Mouse (Mus musculus) left cerebral cortex, adult 8-10 months (tissue): ENCODE results near the gene 5330417H12Rik. TPM values are rescaled to one million over a fixed set of nuclear protein-coding genes. Genes with fewer than 3 reads are reported as not detected.

Experiments
- DNase-seq, 2 experiments: peaks; one replicate each; pipeline ENCODE4 v3.0.0; 2022; ENCODE audit warnings: low spot score in 2 of 2
- total RNA-seq, 4 experiments: library from RNA; stranded (reverse); gene quantifications; 2 replicates each; pipeline ENCODE4 v1.2.4; 2022

Gene 5330417H12Rik
- total RNA-seq, 4 experiments from 2014 or later: not detected

DNA sequence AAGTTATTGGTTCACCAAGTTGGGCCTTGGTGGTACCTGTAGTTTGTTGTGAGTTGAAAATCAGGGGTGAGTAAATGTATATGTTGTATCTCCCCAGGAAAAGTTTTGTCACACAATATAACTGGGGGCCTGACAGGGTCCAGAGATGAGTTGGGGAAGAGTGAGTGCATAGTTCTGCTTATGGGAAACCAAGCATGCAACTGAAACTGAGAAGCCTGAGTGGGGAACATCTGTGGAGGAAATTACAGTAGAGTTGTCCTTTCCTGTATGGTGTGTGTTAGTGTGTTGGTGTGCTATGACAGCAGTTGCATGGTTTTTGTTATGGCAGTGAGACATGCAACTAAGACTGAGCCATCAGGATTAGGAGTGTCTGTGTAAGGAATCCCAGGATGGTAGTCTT, 3.4 kb upstream of the 5330417H12Rik start:
- DNase-seq: no peak

GRCm38 (mm10) chr7:107625781-107626180, 820 bp upstream of the 5330417H12Rik start:
- DNase-seq: no peak

DNA sequence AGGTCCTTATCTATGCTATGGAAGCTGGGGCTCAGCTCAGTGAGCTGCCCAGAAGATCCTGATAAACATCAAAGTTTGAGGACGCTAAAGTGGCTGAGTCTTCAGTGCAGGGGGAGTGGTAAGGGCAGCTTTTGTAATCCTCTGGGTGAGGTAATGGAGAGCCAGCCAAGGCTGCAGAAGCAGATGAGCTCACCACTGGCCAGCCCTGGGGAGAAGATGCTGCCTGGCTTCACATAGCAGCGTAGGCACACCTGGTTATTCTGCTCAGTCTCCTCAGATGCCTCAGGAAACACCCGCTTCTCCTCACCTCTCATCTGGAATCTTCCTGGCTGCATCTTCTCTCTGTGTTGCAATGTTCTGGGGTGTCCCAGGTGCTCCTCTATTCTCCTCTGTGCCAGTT, 529 bp downstream of the 5330417H12Rik start:
- DNase-seq: no peak

GRCm38 (mm10) chr7:107620137-107620536, 4.8 kb downstream of the 5330417H12Rik start:
- DNase-seq: no peak

DNA sequence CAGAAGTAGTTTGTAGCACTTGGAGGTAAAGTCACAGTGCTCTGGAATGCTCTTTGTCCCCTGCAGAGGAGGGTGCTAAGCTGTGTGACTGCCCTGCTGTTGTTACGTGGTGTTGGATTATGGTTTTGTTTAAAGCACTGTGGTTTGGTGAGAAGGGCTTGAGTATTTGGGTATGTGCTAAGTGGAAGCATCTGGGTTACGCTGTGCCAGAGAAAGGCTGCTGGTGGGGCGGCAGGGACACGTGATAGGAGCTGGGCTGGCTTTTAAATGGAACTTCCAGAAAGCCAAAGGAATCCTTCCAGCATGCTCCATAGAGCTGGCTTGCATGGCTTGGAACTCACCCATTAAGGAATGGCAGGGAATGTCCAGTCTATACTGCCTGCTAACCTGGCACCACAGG, 5.7 kb downstream of the 5330417H12Rik start:
- no peak for DNase-seq

DNA sequence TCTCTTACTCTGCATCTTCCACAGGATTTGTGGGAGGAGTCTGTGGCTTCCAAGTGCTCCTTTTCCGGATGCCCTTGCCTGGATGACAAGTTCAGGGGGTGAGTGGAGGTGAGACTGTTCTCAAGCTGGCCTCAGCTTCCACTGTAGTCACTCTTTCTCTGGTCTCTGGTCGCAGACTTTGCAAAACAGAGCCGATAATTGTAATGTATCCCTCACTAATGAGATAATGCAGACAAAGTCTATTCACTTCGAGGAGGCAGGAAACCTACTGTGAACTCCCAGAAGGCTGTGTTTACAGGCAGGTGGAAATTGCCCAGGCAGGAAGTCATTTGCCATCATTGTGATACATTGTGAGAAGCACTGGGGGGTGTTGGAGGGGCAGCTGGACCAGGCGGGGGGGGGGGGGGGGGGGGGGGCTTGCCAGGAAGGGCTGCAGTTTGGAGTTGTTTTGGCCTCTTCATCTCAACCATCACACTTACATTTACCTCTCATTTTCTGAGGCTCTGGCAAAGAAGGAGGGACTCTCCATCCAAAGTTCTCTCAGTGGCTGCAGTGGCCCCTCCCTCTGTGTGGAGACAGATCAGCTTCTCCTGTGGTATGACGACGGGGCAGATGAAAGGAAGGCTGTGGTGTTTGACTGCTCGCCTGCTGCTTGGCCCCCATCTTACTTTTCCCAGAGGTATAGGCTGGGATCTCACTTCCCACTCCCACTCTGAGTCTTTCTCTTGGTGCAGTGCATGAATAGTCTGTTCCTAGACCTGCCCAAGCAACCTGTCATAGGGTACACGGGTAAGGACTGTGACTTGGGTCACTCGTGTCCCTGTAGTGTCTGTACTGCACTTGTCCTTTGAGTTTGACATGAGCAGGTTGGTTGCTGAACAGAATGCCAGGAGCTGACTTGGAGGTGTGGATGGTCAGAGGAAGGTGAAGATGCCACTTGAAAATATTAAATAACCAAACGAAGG, 6.7 kb downstream of the 5330417H12Rik start:
- no peak for DNase-seq

DNA sequence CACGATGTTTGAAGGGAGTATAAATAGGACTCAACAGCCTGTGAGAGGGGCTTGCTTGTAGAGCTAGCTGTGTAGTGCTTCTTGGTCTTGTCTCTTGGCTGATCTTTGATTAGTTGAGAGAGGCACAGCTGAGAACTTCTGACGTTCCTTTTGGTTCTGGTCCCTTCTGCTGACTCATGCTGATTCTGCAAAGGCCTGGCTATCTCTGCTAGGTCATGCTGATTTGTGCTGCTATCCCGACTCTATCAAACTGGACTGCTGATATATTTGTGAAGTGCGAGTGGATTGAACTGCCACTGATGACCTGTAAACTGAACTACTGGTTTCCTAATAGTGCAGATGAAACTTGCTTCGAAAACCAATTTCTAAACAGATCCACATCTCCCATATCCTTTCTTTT, 14.1 kb downstream of the 5330417H12Rik start:
- no peak for DNase-seq

DNA sequence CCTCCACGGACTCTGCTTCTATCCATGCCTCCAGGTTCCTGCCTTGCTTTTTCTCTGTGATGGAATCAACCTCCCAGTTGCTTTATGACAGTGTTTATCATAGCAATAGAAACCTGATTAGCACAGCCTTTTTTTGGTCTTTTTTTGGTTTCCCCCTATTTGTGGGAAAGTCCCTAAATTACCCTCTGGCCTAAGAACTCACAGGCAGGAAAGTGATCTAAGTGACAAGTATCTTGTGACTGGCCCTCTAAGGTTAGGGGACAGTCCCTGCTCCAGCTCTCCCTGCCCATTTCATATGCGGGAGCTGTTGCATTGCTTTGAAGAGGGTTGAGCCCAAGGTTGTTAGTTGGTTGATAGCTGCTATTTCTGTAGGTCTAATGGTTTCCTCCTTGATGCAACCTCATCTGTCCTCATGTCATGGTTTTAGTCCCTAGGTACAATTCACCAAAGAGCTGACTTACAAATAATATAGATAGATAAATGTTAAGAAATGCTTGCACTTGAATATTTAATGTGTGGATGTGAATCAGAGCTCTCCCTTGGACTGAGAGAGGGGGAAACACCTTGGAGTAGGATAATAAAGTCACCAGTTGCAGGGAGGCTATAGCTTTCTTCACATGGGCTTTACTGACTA, 15.2 kb downstream of the 5330417H12Rik start:
- no peak for DNase-seq

DNA sequence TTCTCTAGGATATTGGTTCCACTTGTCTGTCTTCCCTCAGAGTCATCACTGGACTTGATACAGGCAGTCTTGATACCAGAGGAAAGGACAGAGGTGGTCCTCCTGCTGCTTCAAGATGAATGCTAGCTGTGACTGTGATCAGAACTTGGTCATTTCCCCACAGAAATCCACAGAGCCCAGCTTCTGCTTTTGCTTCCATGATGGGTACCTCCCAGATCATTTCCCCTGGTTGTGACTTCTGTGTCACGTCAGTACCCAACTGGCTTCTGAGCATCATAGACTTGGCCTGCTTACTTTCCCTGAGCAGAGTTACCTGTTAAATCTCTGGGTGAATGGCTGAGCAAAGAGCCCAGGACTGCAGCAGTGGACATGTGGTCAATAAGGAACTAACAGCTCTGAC, 17.2 kb downstream of the 5330417H12Rik start:
- no peak for DNase-seq

GRCm38 (mm10) chr7:107602913-107603312, 22.0 kb downstream of the 5330417H12Rik start:
- DNase-seq: no peak

DNA sequence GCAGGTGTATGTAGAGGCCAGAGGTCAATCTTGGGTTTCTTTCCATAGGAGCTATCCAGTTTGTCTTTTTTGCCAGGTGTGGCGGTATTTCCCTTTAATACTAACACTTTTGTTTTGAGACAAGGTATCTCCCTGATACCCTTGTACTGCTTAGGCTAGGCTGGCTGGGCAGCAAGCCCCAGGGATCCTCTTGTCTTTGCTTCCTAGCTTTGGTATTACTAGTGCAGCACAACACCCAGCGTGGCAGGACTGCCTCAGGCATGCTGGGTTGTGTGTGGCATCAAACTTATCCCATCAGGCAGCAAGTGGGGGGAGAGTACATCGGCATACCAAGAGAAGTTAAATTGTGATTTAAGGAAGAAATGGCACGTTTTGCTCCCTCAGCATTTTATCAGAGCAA, 22.5 kb downstream of the 5330417H12Rik start:
- no peak for DNase-seq

DNA sequence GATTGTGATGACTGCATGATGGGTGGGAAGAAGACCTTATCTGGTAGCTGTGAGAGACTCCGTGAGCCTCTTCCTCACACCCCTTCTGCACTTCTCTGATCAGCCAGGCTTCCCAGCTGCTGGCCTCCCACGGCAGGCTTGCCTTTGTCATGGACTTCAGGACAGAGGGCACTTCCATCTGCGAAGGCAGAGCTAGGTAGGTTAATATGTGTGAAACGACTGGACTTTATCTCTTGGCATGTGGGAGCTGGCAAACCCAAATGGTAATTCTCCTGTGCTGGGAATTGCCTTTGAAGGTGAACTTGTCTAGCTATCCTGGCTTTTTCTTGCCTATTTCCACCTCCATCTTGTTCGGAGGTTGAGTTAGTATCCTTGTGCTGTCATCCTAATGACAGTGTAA, 24.3 kb downstream of the 5330417H12Rik start:
- DNase-seq: no peak

GRCm38 (mm10) chr7:107597956-107598355, 27.0 kb downstream of the 5330417H12Rik start:
- no peak for DNase-seq

GRCm38 (mm10) chr7:107596753-107597152, 28.2 kb downstream of the 5330417H12Rik start:
- no peak for DNase-seq

DNA sequence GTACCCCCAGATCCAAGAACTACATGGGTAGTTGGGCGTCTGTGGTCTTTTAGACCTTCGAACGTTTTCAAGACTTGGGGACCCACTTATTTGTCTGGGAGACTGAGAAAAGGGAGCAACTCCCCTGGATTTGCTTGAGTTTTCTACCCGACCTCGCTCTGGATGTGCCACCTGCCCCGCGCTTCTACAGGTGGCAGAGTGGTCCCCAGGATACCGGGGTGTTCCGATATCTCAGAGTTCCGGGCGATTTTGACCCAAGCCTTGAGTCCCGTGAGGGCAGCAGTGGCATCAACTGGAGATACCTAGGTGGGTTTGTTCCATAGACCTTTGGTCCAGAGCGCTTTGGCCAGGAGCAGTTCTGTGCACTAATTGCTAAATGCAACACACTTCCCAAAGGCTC, 29.5 kb downstream of the 5330417H12Rik start:
- no peak for DNase-seq

DNA sequence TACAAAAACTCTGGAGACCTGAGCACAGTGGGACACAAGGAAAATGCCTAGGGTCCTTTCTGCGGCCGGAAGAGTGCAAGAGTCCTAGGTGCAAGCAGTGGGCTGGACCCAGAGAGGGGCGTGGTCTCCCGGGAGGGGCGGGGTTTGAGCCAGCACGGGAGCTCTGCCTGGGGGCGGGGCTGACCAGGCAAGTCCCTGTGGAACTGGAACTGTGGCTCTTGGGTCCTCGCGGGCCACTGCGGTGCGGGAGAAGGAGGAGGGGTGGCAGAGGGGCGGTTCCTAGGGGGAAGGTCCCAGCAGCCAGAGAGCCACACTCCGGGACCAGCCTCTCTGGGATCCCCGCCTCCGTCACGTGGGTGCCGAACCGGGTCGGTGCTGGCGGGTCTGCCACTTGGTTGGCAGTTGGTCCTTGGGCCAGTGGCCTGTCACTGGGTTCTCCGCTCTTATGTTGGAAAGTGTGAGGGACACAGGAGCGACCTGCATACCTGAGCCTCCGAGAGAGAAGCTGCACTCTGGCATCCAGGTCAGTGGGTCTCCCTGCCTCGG, 30.0 kb downstream of the 5330417H12Rik start, which contains the start of gene Ppfibp2:
Gene Ppfibp2, plus strand, starts transcription at position 351 of the 546 bp plus-strand sequence.
- DNase-seq: peak; percentile 65 to 87

DNA sequence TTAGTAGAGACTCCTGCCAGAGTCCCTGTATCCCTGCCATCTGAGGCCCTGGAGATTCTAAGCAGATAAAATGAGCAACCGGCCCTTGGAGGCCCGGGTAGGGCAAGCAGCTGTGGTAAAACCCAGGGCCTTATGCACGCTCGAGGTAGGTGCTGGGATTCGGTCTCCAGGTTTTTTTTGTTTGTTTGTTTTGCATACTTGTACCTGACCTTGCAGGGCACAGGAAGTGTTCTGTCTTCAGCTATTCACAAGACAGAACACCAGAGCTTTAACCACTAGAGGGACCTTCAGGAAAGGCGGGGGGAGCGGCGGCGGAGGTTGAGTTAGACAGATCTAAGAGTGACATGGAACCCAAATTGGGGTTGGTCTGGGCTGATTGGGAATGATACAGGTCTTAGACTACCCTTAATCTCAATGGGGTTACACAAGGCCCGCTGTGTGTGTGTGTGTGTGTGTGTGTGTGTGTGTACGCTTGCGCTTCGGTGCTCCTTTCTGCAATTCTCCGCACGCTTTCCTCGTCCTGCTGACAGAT, 30.6 kb downstream of the 5330417H12Rik start:
- DNase-seq: peak; percentile 12 to 26

- no peak for DNase-seq
These were observed 31.1 kb downstream of the 5330417H12Rik start for GRCm38 (mm10) chr7:107593904-107594303.

DNA sequence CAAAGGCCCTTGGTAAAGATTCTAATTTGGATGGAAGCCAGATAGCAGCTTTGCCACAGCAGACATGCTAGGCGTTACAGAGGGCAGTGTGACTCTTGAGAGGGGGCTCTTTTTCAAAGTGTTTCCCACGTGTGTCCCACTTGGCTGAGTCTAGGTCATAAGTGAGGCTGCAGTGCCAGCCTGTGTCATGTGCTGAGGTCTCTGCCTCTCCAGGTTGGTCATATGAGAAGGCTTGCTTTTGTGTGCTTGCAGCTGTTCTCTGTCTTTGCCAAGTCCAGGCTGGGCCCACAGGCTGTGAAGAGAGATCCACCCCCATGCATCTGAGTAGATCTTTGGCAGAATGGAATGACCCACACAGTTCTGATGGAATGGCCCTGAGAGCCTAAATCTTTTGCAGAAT, 32.3 kb downstream of the 5330417H12Rik start:
- DNase-seq: peak in 1 of 2 experiments; percentile 51

GRCm38 (mm10) chr7:107574276-107574675, 50.7 kb downstream of the 5330417H12Rik start:
- no peak for DNase-seq
